Mouse (Mus musculus) heart, postnatal 10 days (tissue): Measurements from ENCODE around the gene Akt1s1. TPM values are rescaled to one million over a fixed set of nuclear protein-coding genes. Genes with fewer than 3 reads are reported as not detected.

Experiments
- DNase-seq, 2 experiments: peaks; one replicate each; pipeline ENCODE4 v3.0.0; 2021
- intact Hi-C: fragments of 180-260 bp; cut with DNase I; formaldehyde crosslinking; loops from one replicate; pipeline ENCODE4 v1.15.1; 2025
- total RNA-seq, 2 experiments: library from RNA; stranded (reverse); gene quantifications; 2 replicates each; pipeline ENCODE4 v1.2.3; 2021

The Akt1s1 gene
- total RNA-seq, 2 experiments from 2014 or later, result 76.8 to 78.4 TPM

- intact Hi-C loops, result no loop called here
- DNase-seq, result no peak
Measured at GRCm38 (mm10) chr7:44850789-44851624, 2.2 kb downstream of the Akt1s1 start.

- no peak for DNase-seq
- intact Hi-C loops, result no loop called here
Measured at GRCm38 (mm10) chr7:44851625-44852234, 2.9 kb downstream of the Akt1s1 start.

- intact Hi-C loops, result no loop called here
- no peak for DNase-seq
Measured at GRCm38 (mm10) chr7:44852259-44853027, 3.7 kb downstream of the Akt1s1 start.

GRCm38 (mm10) chr7:44853065-44853464, 4.3 kb downstream of the Akt1s1 start:
- no peak for DNase-seq
- intact Hi-C loops, result no loop called here

GRCm38 (mm10) chr7:44853596-44854355, 5.0 kb downstream of the Akt1s1 start:
- DNase-seq, result no peak
- intact Hi-C loops, result no loop called here

- intact Hi-C loops, result no loop called here
- DNase-seq, result peak; percentile 91 to 92
Measured at GRCm38 (mm10) chr7:44854356-44855031, 5.7 kb downstream of the Akt1s1 start.

GRCm38 (mm10) chr7:44855036-44855435, 6.2 kb downstream of the Akt1s1 start:
- intact Hi-C loops, result no loop called here

GRCm38 (mm10) chr7:44856265-44856916, 7.6 kb downstream of the Akt1s1 start:
- DNase-seq, result no peak
- intact Hi-C loops, result no loop called here

More at GRCm38 (mm10) chr7:44855036-44855435, 6.2 kb downstream of the Akt1s1 start:
- DNase-seq, result no peak

GRCm38 (mm10) chr7:44857042-44857552, 8.3 kb downstream of the Akt1s1 start, which contains the start of gene Pnkp:
Gene Pnkp, plus strand, starts transcription at chr7:44857139.
- DNase-seq, result peak; percentile 90 to 93
- intact Hi-C loops, result no loop called here

- DNase-seq, result no peak
- intact Hi-C loops, result no loop called here
Measured at GRCm38 (mm10) chr7:44857905-44858304, 9.1 kb downstream of the Akt1s1 start.

GRCm38 (mm10) chr7:44859896-44860295, 11.1 kb downstream of the Akt1s1 start:
- intact Hi-C loops, result no loop called here

GRCm38 (mm10) chr7:44860576-44861428, 12.0 kb downstream of the Akt1s1 start:
- DNase-seq, result peak; percentile 75 to 87
- intact Hi-C loops, result no loop called here

More at GRCm38 (mm10) chr7:44859896-44860295, 11.1 kb downstream of the Akt1s1 start:
- DNase-seq, result no peak

GRCm38 (mm10) chr7:44861429-44861816, 12.6 kb downstream of the Akt1s1 start:
- no peak for DNase-seq
- intact Hi-C loops, result no loop called here

- DNase-seq, result no peak
- intact Hi-C loops, result no loop called here
Measured at GRCm38 (mm10) chr7:44862434-44862833, 13.6 kb downstream of the Akt1s1 start.

GRCm38 (mm10) chr7:44863210-44863609, 14.4 kb downstream of the Akt1s1 start:
- intact Hi-C loops, result no loop called here
- DNase-seq, result no peak

- DNase-seq, result no peak
- intact Hi-C loops, result no loop called here
Measured at GRCm38 (mm10) chr7:44863982-44864494, 15.2 kb downstream of the Akt1s1 start.

- DNase-seq, result no peak
- intact Hi-C loops, result no loop called here
Measured at GRCm38 (mm10) chr7:44864595-44865542, 16.1 kb downstream of the Akt1s1 start.
